Mouse (Mus musculus) hindbrain, embryonic 12.5 days (tissue): ENCODE results near the gene Gm21637. TPM values are rescaled to one million over a fixed set of nuclear protein-coding genes. Genes with fewer than 3 reads are reported as not detected.
"Not testable (repeated sequence)": the region's sequence is repeated elsewhere in the genome, so short reads cannot be mapped to it uniquely, and the experiment has no call there.

Experiments used
- ATAC-seq: fragments of 200-750 bp; cut with Nextera tagmentation; 2 replicates; pipeline ENCODE4 v1.8.0; 2017; ENCODE audit warnings: moderate TSS enrichment; ENCODE audit not compliant: low FRiP score
- H3K27ac ChIP-seq: fragments of 300-500 bp; sonication (generic); 2 replicates; pipeline ENCODE4 v1.5.1; 2016; ENCODE audit warnings: mild to moderate bottlenecking
- H3K27me3 ChIP-seq: fragments of 300-500 bp; sonication (generic); 2 replicates; pipeline ENCODE4 v1.6.1; 2016; ENCODE audit warnings: mild to moderate bottlenecking
- H3K36me3 ChIP-seq: fragments of 300-500 bp; sonication (generic); 2 replicates; pipeline ENCODE4 v1.6.1; 2016; ENCODE audit warnings: mild to moderate bottlenecking
- H3K4me1 ChIP-seq: fragments of 300-500 bp; sonication (generic); 2 replicates; pipeline ENCODE4 v1.6.1; 2016
- H3K4me2 ChIP-seq: fragments of 300-500 bp; sonication (generic); replicated peaks from 2 replicates; pipeline ENCODE4 v1.6.1; 2016; ENCODE audit warnings: mild to moderate bottlenecking
- H3K4me3 ChIP-seq: fragments of 300-500 bp; sonication (generic); 2 replicates; pipeline ENCODE4 v1.5.1; 2016; ENCODE audit warnings: mild to moderate bottlenecking
- H3K9ac ChIP-seq: fragments of 300-500 bp; sonication (generic); 2 replicates; pipeline ENCODE4 v1.6.1; 2016; ENCODE audit warnings: mild to moderate bottlenecking, moderate library complexity
- H3K9me3 ChIP-seq: fragments of 300-500 bp; sonication (generic); replicated peaks from 2 replicates; pipeline ENCODE4 v1.6.1; 2016; ENCODE audit warnings: mild to moderate bottlenecking
- WGBS: fragments of 180-500 bp; shearing (Covaris S2); methylation state at CpG from one replicate; pipeline ENCODE4 v1.1.7; 2016; 5-methylcytosine and 5-hydroxymethylcytosine counted together
- polyA plus RNA-seq: library from polyadenylated mRNA; unstranded; fragments of >200 nt; fragmentation: Nextera tagmentation; extraction: Ambion mirVana; gene quantifications from 2 replicates; pipeline ENCODE4 v1.2.1, GENCODE M21; 2016

Gene Gm21637
- polyA plus RNA-seq = not detected in 2 replicates

GRCm38 (mm10) chrX:31961744-31962143 is at the start of gene Gm21637:
Gm21637 (plus strand) TSS chrX:31962044.
- not testable (repeated sequence) for H3K4me3 ChIP-seq, H3K4me2 ChIP-seq, H3K9me3 ChIP-seq, ATAC-seq, H3K4me1 ChIP-seq, H3K9ac ChIP-seq, H3K36me3 ChIP-seq, H3K27me3 ChIP-seq, H3K27ac ChIP-seq
- no CpG with 5 or more reads among the region's 1 CpGs for WGBS

Other genes starting within 250 kb of the Gm21637 start
- not detected in 2 replicates for gene Btbd35f25, start 244.9 kb upstream of the Gm21637 start, polyA plus RNA-seq
- not detected in 2 replicates for gene Btbd35f22, start 85.8 kb downstream of the Gm21637 start, polyA plus RNA-seq